9 mouse cellular contexts compared by ENCODE assay signal in genomic region chr15:84325736-84326135, GRCm38 (mm10). TPM values are rescaled to one million over a fixed set of nuclear protein-coding genes. Genes with fewer than 3 reads are reported as not detected.
A peak's percentile ranks its signal among the peaks of the same experiment; 100 is the strongest.
DNase-seq lines count a peak whose midpoint lies in the region; ATAC-seq and TF ChIP-seq lines count a peak whose summit lies in the region.
"Had no signal": no experiment of that assay in that cellular context is flagged by ENCODE, and none has a peak within 500 bp of the region (broad histone marks: within the 10 kb centered on the region; RNA-seq: fewer than 3 reads in every experiment).

No protein-coding gene starts in this region.

- H3K4me2 ChIP-seq in hindbrain, embryonic 12.5 days (replicated peaks), result no peak overlapping the region
- no peak overlapping the region for H3K4me2 ChIP-seq in hindbrain, embryonic 16.5 days (ENCODE audit: low read length)

- H3K9ac ChIP-seq in hindbrain, embryonic 12.5 days, result no peak overlapping the region
- H3K9ac ChIP-seq in hindbrain, embryonic 16.5 days (ENCODE audit: low read depth, low read length), result no peak overlapping the region

- H3K4me1 ChIP-seq in hindbrain, embryonic 12.5 days, result peaks cover 13% of the 10 kb centered on the region
- no peaks in the 10 kb centered on the region for H3K4me1 ChIP-seq in hindbrain, embryonic 16.5 days (ENCODE audit: control insufficient read depth, insufficient read depth, low read depth, low read length)
- peaks cover 13% of the 10 kb centered on the region for H3K4me1 ChIP-seq in bone marrow, adult 2 months (ENCODE audit: control insufficient read depth, insufficient read depth, low read length)
- H3K4me1 ChIP-seq in megakaryocyte, embryonic 14.5 days, result peaks cover 66% of the 10 kb centered on the region

- no peak for TF ChIP-seq CTCF in bone marrow, adult 2 months (IDR thresholded peaks at IDR 0.05; ENCODE audit: control insufficient read depth, insufficient read depth, low read length)

- no peak overlapping the region for H3K27ac ChIP-seq in hindbrain, embryonic 12.5 days
- no peak overlapping the region for H3K27ac ChIP-seq in hindbrain, embryonic 16.5 days (ENCODE audit: low read depth, low read length)
- H3K27ac ChIP-seq in bone marrow, adult 2 months (ENCODE audit: control insufficient read depth, insufficient read depth, low read depth, low read length, poor library complexity), result peak overlapping the region; percentile 79

- peak; percentile 52; the same call in 1 of the 2 replicates for ATAC-seq in hindbrain, embryonic 12.5 days (ENCODE audit: low FRiP score)
- no peak for ATAC-seq in hindbrain, embryonic 16.5 days

- no peaks in the 10 kb centered on the region for H3K27me3 ChIP-seq in hindbrain, embryonic 12.5 days
- no peaks in the 10 kb centered on the region for H3K27me3 ChIP-seq in hindbrain, embryonic 16.5 days (replicated peaks; ENCODE audit: control insufficient read depth, insufficient read depth, low read length)
- H3K27me3 ChIP-seq in megakaryocyte, embryonic 14.5 days (replicated peaks), result no peaks in the 10 kb centered on the region

- peak; percentile 44; the same call in 1 of the 2 replicates for TF ChIP-seq POLR2A in bone marrow, adult 2 months (IDR thresholded peaks at IDR 0.05; ENCODE audit: borderline replicate concordance, control insufficient read depth, low read depth, low read length)

- WGBS in hindbrain, embryonic 12.5 days, result 42% methylated on average over 12 of the region's 12 CpGs
- 43% methylated on average over 12 of the region's 12 CpGs for WGBS in hindbrain, embryonic 16.5 days
- WGBS in bone marrow, adult 2 months, result 21% methylated on average over 12 of the region's 12 CpGs

- peak; percentile 65 for DNase-seq in A20 (ENCODE audit: low read depth, low spot score)
- DNase-seq in left cerebral cortex, postnatal 25 days (ENCODE audit: low spot score in 2 of 2), result no peak
- DNase-seq in ovary, postnatal 36 days (ENCODE audit: low spot score), result no peak
- DNase-seq: cerebellum, adult 11-12 months; kidney, adult 18-20 months had no signal

- no peaks in the 10 kb centered on the region for H3K9me3 ChIP-seq in hindbrain, embryonic 12.5 days (replicated peaks)
- no peaks in the 10 kb centered on the region for H3K9me3 ChIP-seq in hindbrain, embryonic 16.5 days (ENCODE audit: control insufficient read depth, low read length)
- H3K9me3 ChIP-seq in megakaryocyte, embryonic 14.5 days, result no peaks in the 10 kb centered on the region

- intact Hi-C loops in left cerebral cortex, postnatal 25 days (cut with DNase I), result no loop called here

- no peaks in the 10 kb centered on the region for H3K36me3 ChIP-seq in hindbrain, embryonic 12.5 days
- H3K36me3 ChIP-seq in hindbrain, embryonic 16.5 days (ENCODE audit: control insufficient read depth, insufficient read depth, low read length), result no peaks in the 10 kb centered on the region
- H3K36me3 ChIP-seq in megakaryocyte, embryonic 14.5 days (replicated peaks; ENCODE audit: low read length), result peaks cover 56% of the 10 kb centered on the region

- H3K4me3 ChIP-seq in hindbrain, embryonic 12.5 days, result no peak overlapping the region
- no peak overlapping the region for H3K4me3 ChIP-seq in hindbrain, embryonic 16.5 days (ENCODE audit: low read length)
- peak overlapping the region; percentile 80 for H3K4me3 ChIP-seq in bone marrow, adult 2 months (replicated peaks; ENCODE audit: control insufficient read depth, low read depth, low read length)
- H3K4me3 ChIP-seq in megakaryocyte, embryonic 14.5 days (replicated peaks), result peak overlapping the region; percentile 93

RNA-seq across cellular contexts. Expression of gene Parvg, which starts 1.9 kb away (rescaled TPM):
- polyA plus RNA-seq in hindbrain, embryonic 12.5 days (2016; fragmentation: Nextera tagmentation; extraction: Ambion mirVana), result 1.1 and 1.5 TPM in 2 replicates
- polyA plus RNA-seq in hindbrain, embryonic 16.5 days (2015; fragmentation: Nextera tagmentation; extraction: Ambion mirVana), result 1.4 TPM in 2 replicates
- polyA plus RNA-seq in bone marrow, adult 2 months (2011; ENCODE audit: insufficient read depth, insufficient read length, low replicate concordance, missing spikeins), result 25.8 and 35.4 TPM in 2 replicates
- polyA plus RNA-seq in megakaryocyte, embryonic 14.5 days (2012; ENCODE audit: insufficient read depth, low replicate concordance), result 11.6 and 38.7 TPM in 2 replicates
- total RNA-seq in left cerebral cortex, postnatal 25 days (2021), result 1 to 10 TPM; 4.6 to 6.3 TPM

Comparison
In these comparisons a context has a peak if more than half of its experiments do, and no peak if none do; other contexts are left out.
1. H3K4me3 ChIP-seq: peak in bone marrow, adult 2 months (single experiment) and megakaryocyte, embryonic 14.5 days (single experiment); none in hindbrain, embryonic 12.5 days (single experiment) and hindbrain, embryonic 16.5 days (single experiment).